Mouse (Mus musculus): ENCODE measurements at regions not wholly inside any gene's neighbourhood (a gene's known extent, or its start where the extent isn't known, plus 50 kb on each side); places are given as distances from the start of the nearest gene placed in this dataset.
"Not testable (repeated sequence)": the region's sequence is repeated elsewhere in the genome, so short reads cannot be mapped to it uniquely, and the experiment has no call there.

DNA sequence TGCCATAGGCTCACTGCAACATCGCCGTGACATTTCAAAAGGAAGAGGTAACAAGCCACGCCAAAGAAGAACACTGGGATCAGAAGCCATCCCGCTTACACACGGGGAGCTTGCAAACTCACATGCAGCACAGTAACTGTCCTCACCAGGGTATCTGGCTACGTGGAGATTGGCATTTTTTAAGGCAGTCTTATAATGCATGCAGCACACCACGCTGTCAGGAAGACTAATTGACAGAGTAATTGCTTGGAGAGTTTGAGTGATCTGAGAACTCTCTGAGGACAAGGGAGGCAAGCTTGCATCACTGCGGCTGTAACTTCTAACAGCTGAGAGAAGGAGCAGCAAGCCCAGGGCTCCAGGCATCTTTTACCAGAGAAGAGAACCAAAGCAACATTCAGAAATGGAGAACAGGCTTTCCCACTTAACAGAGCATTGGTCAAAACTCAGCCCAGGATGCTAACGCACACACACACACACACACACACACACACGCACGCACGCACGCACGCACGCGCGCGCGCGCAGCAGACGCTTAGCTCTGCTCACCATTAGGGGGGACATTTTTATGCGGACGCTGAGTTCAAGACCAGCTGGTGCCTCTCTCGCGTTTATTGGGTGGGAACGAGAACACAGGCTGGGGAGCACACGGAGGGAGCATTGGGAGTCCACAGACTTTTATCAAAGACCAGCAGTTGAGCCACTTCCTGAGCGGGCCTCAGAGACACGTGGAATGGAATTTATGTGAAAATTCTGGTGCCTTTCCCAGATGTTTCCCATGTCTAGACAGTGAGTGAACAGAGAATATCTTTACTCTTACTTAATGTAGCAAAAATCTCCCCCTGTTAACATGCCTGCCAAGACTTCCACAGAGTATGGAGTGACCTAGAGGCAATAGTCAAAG, 66.6 kb downstream of the 1700129C05Rik start:
- in situ Hi-C loops (cut with MseI, MboI): no loop called here

DNA sequence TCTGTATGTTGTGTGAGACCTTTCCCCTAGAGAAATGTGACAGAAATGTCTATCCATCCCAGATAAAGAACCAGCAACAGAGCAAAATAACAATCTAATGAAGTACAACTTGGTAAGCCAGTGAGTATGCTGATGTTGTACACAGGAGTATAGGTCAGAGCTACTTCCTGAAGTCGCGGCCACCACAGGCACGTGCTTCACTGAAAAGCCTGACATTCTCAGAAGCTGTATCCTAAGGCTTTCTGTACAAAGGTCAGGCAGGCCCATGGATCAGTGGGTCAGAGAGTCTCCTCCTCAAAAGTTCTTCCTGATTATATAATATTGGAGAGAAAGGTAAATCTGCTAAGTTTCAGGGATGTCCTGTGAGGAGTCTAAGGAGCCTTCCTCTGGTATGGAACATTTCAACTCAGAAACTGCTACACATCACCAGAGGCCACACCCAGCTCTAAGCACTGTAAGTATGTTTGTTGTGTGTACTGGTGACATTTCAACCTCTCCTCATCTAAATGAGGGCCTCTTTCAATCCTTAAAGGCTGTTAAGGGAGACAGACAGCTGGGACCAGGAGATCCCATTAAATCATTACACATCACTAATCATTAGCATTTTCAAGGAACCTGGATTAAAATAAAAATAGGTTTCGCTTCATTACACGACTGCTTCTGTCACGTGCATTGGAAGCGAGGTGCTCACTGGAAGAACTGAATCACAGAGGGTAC, 70.2 kb downstream of the 1700129C05Rik start:
- in situ Hi-C loops (cut with MseI, MboI): no loop called here

DNA sequence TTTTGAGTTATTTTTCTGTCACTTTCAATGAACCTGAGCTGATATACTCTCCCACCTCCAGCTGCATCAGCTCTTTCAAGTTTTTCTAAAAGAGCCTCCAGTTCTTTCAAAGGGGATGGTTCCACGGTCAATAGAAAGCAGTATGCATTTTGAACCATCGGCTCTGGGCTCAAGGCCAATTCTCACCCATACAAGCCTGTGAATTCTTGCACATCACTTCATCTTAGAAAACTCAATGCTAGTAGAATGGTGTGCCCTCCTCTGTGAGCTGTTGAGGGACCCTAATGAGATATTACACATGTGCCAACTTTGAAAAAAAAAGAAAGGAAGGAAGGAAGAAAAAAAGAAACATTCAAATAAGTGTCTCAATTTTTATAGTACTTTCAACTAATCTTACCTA, 72.6 kb downstream of the 1700129C05Rik start:
- in situ Hi-C loops (cut with MseI, MboI): no loop called here

DNA sequence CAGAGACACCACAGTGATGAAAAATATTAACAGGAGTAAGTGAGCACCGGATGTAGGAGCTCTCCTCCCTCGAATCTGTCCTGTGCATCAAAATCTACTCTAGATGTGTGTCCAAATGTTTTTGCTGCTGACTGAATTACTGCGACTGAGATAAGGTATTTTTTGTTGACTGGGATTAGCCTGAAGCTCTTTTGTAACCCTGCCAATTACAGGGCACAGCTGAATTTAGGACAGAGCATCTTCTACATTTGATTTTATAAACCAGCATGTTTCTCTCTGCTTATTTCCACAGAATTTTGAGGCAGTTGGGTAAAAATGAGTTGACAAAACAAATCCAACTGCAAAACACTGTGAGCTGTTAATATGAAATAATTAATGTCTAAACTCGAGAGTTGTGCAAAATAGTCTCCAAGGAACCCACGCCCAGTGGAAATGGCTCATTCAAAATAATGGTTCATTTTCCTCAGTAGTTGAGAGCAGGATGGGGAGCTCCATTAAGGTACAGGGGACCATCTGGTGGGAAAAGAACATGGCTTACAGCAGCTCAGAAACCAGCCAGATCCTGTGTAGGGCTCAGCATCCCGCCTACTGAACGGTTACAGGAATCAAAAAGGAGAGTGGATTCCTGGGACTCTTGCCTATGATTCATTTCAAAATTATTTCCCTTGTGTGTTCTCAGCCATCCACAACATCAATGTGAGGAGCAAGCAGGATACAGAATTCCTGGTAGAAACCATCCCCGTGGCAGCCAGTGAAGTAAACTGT, 76.1 kb downstream of the 1700129C05Rik start:
- in situ Hi-C loops (cut with MseI, MboI): no loop called here

DNA sequence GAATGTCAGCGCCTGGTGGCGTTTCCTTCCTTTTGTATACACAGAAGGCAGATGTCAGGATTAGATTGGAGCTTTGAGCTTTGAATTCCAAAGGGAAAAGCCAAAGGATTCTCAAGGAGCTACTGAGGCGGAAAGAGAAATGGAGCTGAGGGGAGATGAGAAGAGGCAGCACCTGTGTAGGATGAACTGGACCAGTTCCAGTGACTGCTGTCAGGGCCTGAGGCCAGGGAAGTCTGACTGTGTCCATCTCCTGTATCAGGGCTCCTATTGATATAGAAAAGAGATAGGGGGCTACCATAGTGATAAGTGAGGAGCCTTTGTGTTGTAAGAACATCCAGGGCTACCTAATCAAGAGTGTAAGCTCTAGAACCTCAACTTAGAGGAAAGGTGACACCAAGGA, 79.5 kb downstream of the 1700129C05Rik start:
- in situ Hi-C loops (cut with MseI, MboI): no loop called here

DNA sequence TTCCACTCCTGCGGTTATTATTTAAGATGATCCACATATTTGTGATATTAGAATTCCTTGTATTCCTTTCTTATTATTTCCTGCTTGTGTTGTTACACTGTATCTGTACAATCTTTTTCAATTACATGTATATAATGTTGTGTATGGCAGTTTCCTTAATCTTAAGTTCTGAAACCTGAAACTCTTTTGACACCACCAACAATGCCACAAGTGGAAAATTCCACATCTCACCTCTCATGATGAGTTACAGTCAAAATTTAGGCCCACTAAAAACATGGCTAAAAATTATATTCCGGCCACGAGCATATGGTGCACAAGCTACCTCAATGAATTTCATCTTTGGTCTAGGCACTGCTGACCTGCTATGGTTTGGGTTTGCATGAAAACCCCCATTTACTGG, 85.9 kb downstream of the 1700129C05Rik start:
- in situ Hi-C loops (cut with MseI, MboI): no loop called here

DNA sequence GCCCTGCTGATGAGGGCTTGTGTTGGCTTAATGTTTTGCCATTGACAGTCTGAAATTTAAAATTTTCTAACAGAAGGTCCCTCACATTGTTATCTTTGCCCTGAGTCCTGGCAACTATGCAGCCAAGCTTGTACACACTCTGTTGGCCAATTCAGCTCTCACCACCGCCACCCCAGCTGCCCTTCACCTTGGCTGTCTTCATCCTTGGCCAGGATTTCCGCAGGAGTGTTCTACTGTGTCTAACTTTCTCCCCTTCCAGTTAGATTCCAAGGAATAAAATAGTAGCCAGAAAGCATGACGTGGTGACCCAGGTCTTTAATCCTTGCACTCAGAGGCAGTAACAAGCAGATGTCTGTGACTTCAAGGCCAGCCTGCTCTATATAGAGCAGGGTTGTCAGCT, 87.4 kb downstream of the 1700129C05Rik start:
- in situ Hi-C loops (cut with MseI, MboI): no loop called here

DNA sequence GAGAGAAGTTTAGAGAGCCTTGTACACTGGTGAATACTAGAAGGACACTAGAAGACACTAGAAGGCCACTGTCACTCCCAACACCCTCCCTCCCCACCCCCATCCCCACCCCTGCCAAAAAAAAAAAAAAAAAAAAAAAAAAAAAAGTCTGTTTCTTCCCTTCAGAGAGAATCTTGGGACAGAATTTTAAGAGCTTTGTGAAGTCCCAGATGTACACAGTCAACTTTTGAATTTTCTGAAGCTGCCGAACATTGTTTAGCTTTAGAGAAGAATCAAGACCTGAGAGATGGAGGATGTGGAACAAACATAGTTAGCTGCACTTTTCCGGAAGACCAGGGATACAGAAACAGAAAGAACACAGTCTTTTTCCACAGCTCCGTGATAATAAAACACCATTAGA, 90.3 kb downstream of the 1700129C05Rik start:
- in situ Hi-C loops (cut with MseI, MboI): no loop called here

DNA sequence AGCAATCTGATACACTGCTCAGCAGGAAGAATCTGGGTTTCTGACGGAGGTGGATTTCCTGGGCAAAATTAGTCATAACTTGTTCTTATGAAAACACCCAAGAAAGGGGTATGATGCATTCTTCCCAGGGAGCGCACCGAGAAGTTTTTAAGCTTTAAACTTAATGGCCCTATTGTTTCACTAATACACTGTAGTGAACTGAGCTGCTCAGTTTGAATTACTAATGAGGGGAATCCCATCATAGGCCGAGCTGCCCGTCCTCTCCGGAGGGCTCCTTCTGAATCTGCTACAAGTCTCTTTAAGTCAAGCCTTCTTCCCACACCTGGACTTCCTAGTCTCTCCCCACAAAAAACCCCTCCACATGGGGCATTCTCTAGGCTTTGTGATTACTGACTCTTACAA, 91.2 kb downstream of the 1700129C05Rik start:
- in situ Hi-C loops (cut with MseI, MboI): no loop called here

DNA sequence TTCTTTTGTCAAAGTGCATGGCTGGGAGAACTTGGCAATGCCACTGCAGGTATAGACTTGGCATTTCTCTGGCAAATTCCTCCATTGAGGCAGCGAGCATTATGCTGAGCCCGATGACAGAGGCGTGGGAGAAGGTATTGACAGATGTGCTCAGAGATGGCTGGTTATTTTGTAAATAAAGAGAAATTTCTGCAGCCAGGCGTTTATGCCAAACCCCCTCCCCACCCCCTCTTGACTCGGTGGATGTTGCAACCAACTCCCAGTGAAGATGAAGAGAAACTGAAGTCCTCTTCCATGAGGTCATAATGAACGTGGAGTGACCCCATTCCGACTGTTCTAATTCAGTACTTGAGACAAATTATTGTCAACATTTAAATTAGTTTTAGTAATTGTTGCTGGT, 97.0 kb downstream of the 1700129C05Rik start:
- in situ Hi-C loops (cut with MseI, MboI): no loop called here

DNA sequence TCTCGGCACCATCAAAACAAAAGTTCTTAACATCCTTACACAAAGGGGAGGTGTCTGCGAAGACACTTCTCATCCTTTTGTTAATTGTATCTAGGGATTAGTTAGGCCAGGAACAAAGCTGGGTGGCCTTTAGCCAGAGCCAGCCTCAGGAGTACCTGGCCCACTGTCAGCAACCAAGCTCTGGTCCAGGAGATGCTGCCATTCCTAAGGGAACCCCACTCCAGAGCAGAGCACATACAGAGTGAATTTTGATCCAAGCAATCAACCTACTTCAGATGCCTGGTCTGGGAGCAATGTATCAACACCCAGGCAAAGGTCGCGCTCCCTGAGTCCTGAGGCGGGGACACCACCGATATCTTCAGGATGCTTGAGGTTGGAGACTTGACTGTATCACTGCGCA, 97.5 kb downstream of the 1700129C05Rik start:
- in situ Hi-C loops (cut with MseI, MboI): no loop called here

DNA sequence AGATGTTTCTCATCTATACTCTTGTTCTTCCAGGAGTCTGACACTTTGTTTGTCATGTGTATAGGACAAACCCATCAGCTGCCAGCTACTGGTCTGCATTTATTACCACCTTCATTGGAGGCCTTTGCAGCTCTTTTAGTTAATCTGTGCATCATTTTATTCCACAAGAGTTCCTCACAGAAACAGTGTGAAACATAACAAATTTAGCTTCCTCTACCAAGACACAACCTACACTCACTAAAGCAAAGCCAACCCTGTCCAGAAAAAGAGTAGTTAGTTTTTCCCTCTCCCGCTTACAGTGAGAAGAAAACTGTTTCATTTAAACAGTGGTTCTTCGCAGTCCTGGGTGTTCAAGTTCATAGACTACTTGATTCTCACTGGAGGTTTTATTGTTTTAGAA, 100.5 kb downstream of the 1700129C05Rik start:
- in situ Hi-C loops (cut with MseI, MboI): no loop called here

DNA sequence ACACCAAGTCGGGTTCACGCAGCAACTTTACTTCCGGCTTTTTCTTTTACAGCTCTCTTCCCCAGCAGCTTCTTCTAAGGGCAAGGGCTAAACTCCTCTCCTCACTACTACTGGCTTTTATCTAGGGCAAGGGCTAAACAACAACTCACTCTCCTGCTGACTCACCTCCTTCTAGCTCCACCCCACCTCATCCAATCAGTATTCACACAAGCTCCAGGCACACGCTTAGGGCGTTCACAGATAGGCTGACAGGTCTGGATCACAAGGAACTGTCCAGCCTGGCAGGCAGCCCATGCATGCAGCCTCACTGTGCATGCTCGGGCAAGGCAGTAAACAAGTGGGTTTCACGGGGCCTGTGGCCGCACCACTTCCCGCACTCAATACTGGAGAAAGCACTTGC, 116.9 kb downstream of the 1700129C05Rik start:
- in situ Hi-C loops (cut with MseI, MboI): not testable (repeated sequence)

DNA sequence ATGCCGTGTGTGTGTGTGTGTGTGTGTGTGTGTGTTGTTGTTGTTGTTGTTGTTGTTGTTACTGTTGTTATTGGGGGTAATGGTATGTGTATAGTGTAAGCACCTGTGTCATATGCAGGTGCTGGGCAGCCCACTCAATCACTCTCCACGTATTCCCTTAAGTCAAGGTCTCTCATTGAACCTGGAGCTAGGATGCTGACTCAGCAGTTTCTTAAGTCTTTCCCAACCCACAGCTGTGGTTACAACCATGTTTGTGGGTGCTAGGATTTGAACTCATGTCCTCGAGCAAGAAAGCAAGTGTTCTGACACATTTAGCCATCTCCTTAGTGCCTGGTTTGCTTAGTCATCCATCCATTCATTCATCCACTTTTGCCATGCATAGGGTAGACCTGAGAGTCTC, 133.2 kb downstream of the 1700129C05Rik start:
- in situ Hi-C loops (cut with MseI, MboI): no loop called here

DNA sequence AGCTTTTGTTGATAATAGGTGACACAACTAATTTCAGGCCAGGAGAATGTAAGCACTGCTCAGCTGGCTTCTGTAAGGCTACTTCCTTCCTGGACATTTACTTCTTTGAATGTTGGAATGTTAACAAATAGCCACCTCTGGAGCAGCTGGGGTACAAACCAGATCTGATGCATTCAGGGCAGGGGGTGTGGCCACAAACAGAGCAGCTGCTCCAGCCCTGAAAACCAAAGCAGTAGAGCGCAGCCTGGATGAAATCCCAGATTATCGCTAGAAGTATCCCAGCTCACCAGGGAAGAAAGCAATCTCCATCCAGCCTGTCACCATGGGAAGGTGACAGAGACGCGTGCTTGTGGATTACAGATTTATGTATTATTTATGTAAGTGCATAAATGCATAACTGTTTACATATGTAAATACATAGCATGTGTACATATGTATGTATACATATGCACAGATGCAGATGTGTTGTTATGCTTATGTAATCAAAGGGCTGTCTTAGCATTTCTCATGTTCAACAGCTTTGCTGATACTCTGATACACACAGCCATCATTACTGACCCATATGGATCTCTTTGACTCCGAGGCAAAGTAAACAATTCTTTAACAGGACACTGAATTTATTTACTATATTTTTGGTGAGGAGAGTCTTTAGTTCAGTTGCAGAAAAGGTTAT, 143.5 kb downstream of the 1700129C05Rik start:
- in situ Hi-C loops (cut with MseI, MboI): no loop called here

DNA sequence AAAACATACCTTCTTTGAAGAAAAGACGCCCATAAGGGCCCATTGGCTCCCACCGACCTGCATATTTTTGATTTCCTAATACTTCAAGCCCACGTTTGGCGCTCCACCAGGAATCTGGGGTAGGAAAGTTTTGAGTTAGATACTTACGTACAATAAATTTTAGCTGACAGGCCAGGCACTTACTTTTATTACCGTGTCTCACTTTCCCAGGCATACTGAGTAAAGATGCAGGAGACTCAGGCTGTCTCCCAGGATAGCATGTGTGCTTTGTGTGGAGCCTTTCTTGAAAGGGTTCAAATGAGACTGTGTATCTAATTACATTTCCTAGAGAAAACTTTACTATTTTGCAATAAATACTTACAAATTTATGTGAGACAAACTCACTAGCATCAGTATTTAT, 147.7 kb downstream of the 1700129C05Rik start:
- in situ Hi-C loops (cut with MseI, MboI): no loop called here

DNA sequence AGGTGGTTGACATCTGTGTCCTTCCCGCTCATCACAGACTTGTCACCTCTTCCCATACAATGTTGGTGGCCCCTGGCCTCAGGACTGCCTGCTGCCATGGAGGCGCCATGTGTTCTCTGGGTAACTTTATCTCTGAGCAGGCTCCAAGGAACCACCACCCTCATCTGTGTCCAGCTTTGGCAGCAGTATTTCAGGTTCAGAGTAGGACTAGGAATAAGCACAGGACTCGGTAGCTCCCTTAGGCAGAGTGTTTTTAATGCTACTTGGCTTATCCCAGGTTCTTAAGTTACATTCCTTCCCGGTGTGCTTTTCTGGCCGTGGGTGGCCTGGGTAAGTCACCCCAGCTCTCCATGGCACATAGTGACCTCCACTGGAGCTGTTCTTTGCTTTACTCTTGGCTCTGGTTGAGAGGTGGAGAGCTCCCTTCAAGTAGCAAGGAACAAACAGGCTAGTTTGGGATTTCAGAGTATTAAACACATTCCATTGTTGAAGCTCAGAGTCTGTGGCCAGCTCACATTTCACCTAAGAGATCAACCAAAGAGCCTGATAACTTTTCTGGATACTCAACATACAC, 153.0 kb downstream of the 1700129C05Rik start:
- in situ Hi-C loops (cut with MseI, MboI): no loop called here

DNA sequence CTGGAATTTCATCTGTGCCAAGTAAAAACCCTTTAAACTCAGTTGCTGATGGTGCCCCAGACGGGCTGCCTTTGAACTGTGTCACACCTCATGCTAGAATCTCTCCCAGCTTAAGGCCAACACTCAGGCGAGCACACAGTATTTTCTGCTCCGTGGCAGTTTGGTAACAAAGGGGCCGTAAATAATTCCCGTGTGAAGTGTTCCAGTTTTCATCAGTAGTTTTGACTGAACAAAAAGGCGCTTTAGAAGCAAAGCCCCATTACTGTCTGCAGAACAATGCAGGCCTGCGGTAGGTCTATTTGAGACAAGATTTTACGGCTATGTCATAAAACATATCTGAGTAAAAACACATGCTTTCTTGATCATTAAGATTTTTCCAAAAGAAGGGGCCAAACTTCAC, 155.0 kb downstream of the 1700129C05Rik start:
- in situ Hi-C loops (cut with MseI, MboI): no loop called here

DNA sequence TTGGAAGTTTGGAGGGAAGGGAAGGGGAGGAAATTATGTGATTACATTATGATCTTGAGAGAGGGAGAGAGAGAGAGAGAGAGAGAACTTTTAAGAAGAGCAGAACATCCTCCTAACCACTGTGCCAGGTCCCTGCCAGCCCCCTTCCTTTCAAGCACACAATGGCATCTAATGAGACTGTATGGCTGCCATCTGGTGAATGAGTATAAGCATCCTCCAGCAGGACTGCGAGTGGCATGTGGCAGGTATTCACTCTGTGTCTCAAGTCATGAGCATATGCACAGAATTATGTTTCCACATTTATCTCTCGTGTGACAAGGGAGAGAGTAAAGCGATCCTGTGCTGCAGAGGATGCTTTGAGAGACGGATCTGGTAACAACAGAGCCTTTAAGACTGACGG, 156.9 kb downstream of the 1700129C05Rik start:
- in situ Hi-C loops (cut with MseI, MboI): no loop called here

DNA sequence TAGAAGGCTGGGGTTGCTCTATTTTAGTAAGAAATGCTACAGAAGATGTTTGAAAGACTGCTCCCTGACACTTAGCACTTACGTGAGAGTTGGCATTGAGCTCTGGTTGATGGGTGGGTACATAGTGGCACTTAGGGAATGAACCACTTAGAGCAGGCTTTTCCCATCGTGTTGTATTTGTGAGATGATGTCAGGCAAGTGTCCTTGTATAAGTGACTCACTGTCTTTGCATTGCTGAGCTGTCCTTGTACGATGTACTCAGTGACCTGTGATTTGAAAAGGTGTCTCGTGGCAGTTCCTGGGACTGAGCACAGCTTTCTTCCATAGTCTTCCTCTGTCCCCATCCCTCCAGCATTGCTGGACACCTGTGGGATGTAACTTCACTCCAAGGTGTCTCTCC, 165.9 kb downstream of the 1700129C05Rik start:
- in situ Hi-C loops (cut with MseI, MboI): no loop called here

DNA sequence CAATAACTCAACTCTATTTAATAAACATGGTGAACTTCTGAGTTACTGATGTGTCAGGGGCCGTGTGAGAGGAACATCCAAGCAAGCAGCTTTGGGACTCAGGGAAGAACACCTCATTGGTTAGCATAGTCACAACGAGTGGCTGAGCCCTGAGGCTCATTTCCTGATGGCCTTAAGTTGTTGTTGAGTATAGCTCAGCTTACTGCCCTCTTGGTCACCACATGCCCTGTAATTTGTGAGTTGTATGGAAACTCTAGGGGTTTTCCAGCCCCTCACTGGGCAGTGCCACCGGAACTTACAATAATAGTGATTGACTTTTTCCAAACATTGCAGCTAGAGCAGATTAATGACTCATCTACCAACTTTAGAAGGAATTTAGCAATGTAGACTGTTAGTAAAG, 173.4 kb downstream of the 1700129C05Rik start:
- in situ Hi-C loops (cut with MseI, MboI): no loop called here

Data from mouse trophoblast stem cell (cell line).